Mouse (Mus musculus) ES-Bruce4 (cell line): Measurements from ENCODE around the gene Slc35a3.

Experiments used
- CTCF ChIP-seq: IDR thresholded peaks from one replicate; pipeline ENCODE4 v1.8.1; 2011; ENCODE audit warnings: low read depth, low read length
- POLR2A ChIP-seq: IDR thresholded peaks from one replicate; pipeline ENCODE4 v1.8.1; 2011; ENCODE audit warnings: low read length; ENCODE audit not compliant: insufficient read depth

DNA sequence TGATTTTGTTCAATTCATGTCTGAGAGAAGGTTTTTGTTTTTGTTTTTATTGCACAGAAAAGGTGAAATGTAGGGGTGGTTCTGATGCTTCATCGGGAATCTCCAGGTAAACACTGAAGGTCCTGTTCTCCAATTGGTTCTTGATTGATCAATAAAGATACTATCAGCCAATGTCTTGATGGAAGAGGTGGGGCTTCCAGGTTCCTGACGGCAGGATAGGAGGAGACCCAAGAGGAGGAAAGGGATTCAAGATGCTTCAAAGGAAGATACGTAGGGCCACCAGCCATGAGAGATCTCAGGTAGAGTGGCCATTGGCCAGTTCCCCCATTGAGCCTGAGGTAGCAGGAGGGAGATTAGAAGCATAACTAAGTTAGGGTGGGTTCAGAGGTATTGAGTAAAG, 6.3 kb upstream of the Slc35a3 start:
- no peak for TF ChIP-seq POLR2A
- no peak for TF ChIP-seq CTCF
